Mouse (Mus musculus) bone marrow macrophage, adult 2 months (primary cell): ENCODE data around the gene Tnks1bp1. TPM values are rescaled to one million over a fixed set of nuclear protein-coding genes. Genes with fewer than 3 reads are reported as not detected.

ENCODE experiments used
- H3K27ac ChIP-seq: 2 replicates; pipeline ENCODE4 v1.5.1; 2012; ENCODE audit warnings: low read depth, low read length; ENCODE audit not compliant: insufficient read depth
- H3K4me1 ChIP-seq: 2 replicates; pipeline ENCODE4 v1.6.1; 2012; ENCODE audit warnings: low read length; ENCODE audit not compliant: control insufficient read depth, insufficient read depth
- H3K4me3 ChIP-seq: 2 replicates; pipeline ENCODE4 v1.5.1; 2012; ENCODE audit warnings: mild to moderate bottlenecking, low read length, moderate library complexity; ENCODE audit not compliant: insufficient read depth
- CTCF ChIP-seq: IDR thresholded peaks from 2 replicates; pipeline ENCODE4 v1.5.1; 2012; ENCODE audit warnings: low read depth, mild to moderate bottlenecking, low read length, moderate library complexity
- POLR2A ChIP-seq: IDR thresholded peaks from 2 replicates; pipeline ENCODE4 v1.6.1; 2012; ENCODE audit warnings: mild to moderate bottlenecking, low read depth, low read length, borderline replicate concordance
- polyA plus RNA-seq: library from polyadenylated mRNA; stranded (reverse); fragments of >200 nt; gene quantifications from 2 replicates; pipeline ENCODE4 v1.2.4, GENCODE M21; 2012; ENCODE audit not compliant: missing spikeins, insufficient read depth, insufficient read length

Gene Tnks1bp1
- polyA plus RNA-seq, 1 experiment, result 10.9 TPM

GRCm38 (mm10) chr2:85053192-85053816, 5.5 kb downstream of the Tnks1bp1 start:
- H3K4me3 ChIP-seq, result no peak overlapping the region
- TF ChIP-seq CTCF (no peak), POLR2A (no peak)
- H3K27ac ChIP-seq, result no peak overlapping the region
- no peaks in the 10 kb centered on the region for H3K4me1 ChIP-seq

- H3K4me3 ChIP-seq, result no peak overlapping the region
- no peaks in the 10 kb centered on the region for H3K4me1 ChIP-seq
- H3K27ac ChIP-seq, result no peak overlapping the region
- TF ChIP-seq CTCF (no peak), POLR2A (no peak)
Measured at GRCm38 (mm10) chr2:85056711-85057110, 8.9 kb downstream of the Tnks1bp1 start.

GRCm38 (mm10) chr2:85059677-85060076, 11.9 kb downstream of the Tnks1bp1 start:
- H3K4me3 ChIP-seq, result no peak overlapping the region
- no peak overlapping the region for H3K27ac ChIP-seq
- H3K4me1 ChIP-seq, result no peaks in the 10 kb centered on the region
- TF ChIP-seq POLR2A (no peak), CTCF (no peak)

- no peak overlapping the region for H3K4me3 ChIP-seq
- no peak for TF ChIP-seq CTCF
- TF ChIP-seq POLR2A, result no peak
- no peak overlapping the region for H3K27ac ChIP-seq
- no peaks in the 10 kb centered on the region for H3K4me1 ChIP-seq
Measured at GRCm38 (mm10) chr2:85060591-85061060, 12.8 kb downstream of the Tnks1bp1 start.

GRCm38 (mm10) chr2:85061107-85061541, 13.3 kb downstream of the Tnks1bp1 start:
- no peak overlapping the region for H3K27ac ChIP-seq
- TF ChIP-seq CTCF, result no peak
- TF ChIP-seq POLR2A, result no peak
- H3K4me1 ChIP-seq, result no peaks in the 10 kb centered on the region
- no peak overlapping the region for H3K4me3 ChIP-seq

GRCm38 (mm10) chr2:85065141-85065875, 17.5 kb downstream of the Tnks1bp1 start:
- Histone ChIP-seq H3K4me1 (no peaks in the 10 kb centered on the region), H3K4me3 (no peak overlapping the region), H3K27ac (no peak overlapping the region)
- TF ChIP-seq CTCF, result no peak
- TF ChIP-seq POLR2A, result no peak

- TF ChIP-seq POLR2A (no peak), CTCF (no peak)
- H3K4me1 ChIP-seq, result no peaks in the 10 kb centered on the region
- H3K27ac ChIP-seq, result no peak overlapping the region
- no peak overlapping the region for H3K4me3 ChIP-seq
Measured at GRCm38 (mm10) chr2:85066937-85067336, 19.1 kb downstream of the Tnks1bp1 start.

- H3K4me3 ChIP-seq, result no peak overlapping the region
- TF ChIP-seq CTCF (no peak), POLR2A (no peak)
- H3K27ac ChIP-seq, result no peak overlapping the region
- H3K4me1 ChIP-seq, result no peaks in the 10 kb centered on the region
Measured at GRCm38 (mm10) chr2:85067903-85068625, 20.2 kb downstream of the Tnks1bp1 start.

GRCm38 (mm10) chr2:85068626-85069025, 20.8 kb downstream of the Tnks1bp1 start:
- no peak overlapping the region for H3K27ac ChIP-seq
- H3K4me3 ChIP-seq, result no peak overlapping the region
- no peaks in the 10 kb centered on the region for H3K4me1 ChIP-seq
- TF ChIP-seq POLR2A, result no peak
- no peak for TF ChIP-seq CTCF

- H3K4me1 ChIP-seq, result no peaks in the 10 kb centered on the region
Measured at GRCm38 (mm10) chr2:85070086-85070485, 22.3 kb downstream of the Tnks1bp1 start.

More at GRCm38 (mm10) chr2:85070086-85070485, 22.3 kb downstream of the Tnks1bp1 start:
- H3K27ac ChIP-seq, result no peak overlapping the region
- no peak overlapping the region for H3K4me3 ChIP-seq
- TF ChIP-seq CTCF (no peak), POLR2A (no peak)
